Mouse (Mus musculus): Measurements from ENCODE around the gene Smim12.

The Smim12 gene

DNA sequence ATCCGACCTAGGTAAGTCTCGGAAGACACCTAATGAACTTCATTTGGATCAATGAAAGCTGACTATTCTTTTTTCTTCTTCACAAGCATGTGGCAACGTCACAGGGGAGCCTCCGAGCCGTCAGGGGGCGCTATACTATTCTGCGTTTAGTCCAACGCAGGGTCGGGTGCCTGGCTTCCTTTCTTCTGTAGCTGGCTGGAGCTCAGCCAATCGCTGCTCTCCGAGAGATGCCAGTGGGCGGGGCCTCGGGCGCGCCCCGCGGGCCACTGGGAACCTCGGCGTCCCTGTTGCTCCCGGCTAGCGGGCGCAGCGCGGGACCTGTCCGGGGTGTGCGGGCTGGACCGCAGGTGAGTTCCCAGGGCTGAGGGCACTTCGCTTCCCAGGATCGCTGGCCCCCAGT lies at the start of gene Smim12:
Gene Smim12 (plus strand): TSS at position 233 of the 400 bp plus-strand sequence.
- DNase-seq: peak; percentile 97

DNA sequence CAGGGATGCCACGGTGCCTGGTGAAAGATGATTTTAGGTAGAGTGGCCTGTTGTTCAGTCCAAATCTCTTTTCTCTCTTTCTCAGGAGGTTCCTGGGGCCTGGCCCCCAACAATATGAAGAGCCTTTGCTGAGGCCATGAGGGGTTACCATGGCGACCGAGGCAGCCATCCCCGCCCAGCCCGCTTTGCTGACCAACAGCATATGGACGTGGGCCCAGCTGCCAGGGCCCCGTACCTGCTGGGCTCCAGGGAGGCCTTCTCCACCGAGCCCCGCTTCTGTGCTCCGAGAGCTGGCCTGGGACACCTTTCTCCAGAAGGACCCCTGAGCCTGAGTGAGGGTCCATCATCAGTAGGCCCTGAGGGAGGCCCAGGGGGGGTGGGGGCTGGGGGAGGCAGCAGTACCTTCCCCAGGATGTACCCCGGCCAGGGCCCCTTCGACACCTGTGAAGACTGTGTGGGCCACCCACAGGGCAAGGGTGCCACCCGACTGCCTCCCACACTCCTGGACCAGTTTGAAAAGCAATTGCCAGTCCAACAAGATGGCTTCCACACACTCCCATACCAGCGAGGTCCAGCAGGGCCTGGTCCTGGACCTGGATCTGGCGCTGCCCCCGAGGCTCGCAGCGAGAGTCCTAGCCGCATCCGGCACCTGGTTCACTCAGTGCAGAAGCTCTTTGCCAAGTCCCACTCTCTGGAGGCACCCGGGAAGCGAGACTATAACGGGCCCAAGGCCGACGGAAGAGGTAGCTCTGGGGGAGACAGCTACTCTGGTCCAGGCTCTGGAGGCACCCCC lies 48.9 kb upstream of the Smim12 start:
- DNase-seq: peak; percentile 75

DNA sequence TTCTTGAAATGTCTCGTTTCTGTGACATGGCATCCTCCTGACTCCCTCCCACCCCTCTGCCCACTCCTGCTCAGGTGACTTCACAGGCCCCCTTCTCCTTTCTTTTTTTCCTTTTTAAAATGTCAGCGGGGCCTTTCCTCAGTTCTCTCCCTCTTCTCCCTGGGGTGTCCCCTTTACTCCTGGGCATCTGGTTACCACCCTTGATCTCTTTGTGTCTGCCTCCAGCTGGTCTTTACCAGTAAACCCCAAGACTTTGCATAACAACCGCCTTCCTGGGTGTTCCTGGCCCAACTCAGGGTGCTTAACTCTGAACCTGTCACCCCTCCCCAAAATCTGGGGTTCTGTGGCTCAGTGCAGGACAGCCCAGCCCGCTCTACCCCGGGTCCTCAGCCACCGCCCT lies 45.0 kb upstream of the Smim12 start:
- no peak for DNase-seq

DNA sequence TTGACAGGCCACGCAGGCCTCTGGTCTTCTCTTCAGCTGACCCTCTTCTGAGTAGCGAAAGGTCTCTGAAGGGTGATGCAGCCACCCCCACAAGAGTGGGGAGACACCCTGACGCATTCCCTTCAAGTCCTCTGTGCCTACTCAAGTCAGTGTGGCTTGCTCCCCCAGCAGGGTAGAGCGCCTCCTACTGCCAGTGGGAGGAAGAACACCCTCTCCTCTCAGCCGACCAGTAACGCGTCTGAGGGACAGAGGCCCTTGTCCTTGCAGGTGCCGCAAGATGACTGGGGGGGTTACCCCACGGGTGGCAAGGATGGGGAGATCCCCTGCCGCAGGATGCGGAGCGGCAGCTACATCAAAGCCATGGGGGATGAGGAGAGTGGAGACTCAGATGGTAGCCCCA lies 44.2 kb upstream of the Smim12 start:
- DNase-seq: peak; percentile 53

DNA sequence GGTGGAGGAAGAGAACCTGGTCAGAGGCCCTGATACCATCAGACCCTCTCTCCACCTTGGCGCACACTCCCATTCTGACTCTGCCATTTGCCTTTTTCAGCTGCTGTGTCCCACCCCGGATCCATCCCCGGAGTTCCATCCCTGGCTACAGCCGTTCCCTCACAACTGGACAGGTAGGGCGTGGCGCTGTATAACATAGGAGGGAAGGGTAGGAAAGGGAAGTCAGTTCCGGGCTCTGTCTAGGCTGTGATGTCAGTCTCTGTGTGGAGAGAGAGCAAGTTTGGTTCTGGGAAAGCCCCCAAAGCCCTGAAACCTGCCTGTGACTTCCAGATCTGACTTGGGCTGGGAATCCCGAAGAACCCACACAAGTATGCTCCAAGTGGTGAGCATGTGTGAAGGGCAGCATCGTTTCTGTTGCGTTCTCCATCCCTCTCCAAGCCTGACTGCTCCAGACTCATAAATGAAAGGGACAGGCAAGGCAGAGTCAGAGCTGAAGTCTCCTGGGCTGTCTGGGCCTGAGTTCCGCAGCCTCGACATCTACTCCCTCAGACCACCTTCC lies 43.3 kb upstream of the Smim12 start:
- DNase-seq: peak; percentile 32

DNA sequence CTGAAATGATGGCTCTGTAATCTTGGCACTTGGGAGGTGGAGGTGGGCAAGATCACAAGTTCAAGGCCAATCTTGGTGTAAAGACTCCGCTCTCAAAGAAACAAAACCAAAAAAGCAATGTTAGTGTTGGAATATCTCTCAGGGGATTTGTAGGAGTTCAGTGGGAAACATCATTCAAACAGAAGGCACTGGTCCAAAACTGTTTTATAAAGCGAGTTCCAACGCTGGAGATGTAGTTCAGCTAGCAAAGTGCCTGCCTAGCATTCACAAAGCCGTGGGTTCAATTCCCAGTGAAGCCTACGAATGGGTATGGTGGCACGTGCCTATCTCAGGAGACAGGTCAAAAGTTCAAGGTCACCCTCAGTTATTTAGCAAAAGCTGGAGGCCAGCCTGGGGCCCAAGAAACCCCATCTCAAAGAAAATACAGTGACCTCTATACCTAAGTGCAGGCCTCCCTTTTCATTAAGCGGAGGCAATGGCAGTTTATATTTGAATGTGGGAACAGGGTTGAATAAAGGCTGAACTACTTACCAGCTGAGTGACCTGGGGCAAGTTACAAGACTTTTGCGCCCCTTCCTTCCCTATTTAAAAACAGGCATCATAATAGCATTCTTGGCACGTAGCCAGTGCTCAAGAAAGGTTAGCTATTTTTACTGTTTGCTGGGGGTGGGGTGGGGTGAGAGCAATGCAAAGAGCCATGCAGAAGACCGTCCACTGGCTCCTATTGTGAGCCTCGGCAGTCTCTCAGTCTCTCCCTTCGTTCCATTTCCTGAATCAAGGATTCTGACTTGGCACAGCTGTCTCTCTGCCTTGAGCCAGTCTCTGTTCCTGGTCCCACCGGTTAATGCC lies 42.6 kb upstream of the Smim12 start:
- no peak for DNase-seq

DNA sequence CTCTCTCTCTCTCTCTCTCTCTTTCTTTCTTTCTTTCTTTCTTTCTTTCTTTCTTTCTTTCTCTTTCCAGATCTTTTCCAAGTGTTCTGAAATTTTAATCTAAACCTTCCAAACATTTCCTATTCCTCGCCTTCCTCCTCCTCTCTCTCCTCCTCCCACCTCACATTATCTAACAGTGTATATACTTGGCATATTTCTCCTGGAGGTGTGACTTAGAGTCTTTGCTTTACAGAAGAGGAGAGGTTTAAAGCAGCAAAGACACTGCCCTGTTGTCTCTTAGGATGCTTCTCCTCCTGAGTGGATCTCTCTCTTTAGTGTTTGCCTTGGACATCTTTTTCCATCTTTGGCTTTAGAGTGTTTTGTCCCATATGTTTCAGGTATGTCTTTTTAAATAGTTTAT lies 40.5 kb upstream of the Smim12 start:
- no peak for DNase-seq

DNA sequence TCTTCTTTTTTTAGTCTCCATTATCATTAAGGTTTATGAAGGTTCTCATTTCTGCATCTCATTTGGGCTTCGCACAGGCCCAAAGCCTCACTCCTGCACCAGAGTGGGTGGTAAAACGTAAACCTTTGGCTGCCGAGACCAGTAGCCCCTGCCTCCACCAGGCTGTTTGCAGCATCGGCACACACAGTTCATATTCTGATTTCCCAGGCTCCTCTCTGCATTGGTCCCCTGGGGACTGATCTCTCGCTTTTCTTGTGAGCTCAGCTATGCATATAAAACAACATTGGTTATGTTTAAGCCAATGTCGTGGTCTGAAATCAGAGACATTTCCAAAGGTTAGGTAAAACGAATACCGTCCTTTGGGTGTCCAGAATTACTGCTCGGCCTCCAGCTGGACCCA lies 32.3 kb upstream of the Smim12 start:
- no peak for DNase-seq

DNA sequence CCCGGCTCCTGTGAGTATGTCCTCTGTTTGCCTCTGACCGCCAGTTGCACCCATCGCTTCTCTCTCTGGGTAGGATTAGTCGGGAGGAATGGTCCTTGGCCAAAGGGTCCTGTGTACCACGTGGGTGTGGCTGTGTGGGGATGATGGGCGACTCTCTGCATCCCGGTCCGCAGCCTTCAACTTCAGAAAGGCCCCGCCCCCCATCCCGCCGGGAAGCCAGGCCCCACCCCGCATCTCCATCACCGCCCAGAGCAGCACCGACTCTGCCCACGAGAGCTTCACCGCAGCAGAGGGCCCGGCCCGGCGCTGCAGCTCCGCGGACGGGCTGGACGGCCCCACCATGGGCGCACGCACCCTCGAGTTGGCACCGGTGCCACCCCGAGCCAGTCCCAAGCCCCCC lies 29.1 kb upstream of the Smim12 start:
- DNase-seq: peak; percentile 46

DNA sequence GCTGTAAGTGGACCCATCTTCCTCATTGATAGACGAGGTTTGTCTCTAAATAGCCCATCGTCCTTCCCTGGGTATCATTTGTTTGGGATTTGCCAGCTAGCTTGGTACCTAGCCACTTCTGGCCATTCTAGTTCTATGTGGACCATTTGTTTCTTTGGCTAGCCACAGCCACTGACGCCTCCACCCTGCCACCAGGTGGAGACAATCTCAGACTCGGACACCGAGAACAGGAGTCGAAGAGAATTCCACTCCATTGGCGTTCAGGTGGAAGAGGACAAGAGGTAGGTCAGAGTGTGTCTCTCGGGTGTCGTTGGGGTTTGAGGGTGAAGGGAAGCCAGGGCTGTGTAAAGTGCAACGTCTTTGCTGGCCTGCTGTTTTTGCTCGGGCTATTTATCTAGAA lies 28.5 kb upstream of the Smim12 start:
- peak; percentile 68 for DNase-seq

DNA sequence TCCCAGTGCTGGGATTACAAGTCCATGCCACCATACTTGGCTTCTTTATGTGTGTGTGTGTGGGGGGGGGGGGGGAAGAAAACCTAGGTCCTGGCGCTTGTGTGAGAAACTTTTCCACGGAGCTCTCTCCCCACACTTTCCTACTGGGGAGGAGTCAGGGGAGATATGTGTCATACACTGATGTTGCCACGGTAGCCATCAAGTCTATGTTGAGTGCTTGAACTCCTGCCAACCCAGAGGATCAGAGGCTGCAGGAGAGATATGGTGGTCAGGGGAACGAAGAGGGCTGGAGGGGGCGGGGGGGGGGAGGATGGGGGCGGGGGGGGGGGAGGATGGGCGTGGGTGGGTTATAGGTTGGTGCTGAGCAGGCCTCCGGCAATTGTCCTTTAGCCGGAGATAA lies 27.8 kb upstream of the Smim12 start:
- no peak for DNase-seq

DNA sequence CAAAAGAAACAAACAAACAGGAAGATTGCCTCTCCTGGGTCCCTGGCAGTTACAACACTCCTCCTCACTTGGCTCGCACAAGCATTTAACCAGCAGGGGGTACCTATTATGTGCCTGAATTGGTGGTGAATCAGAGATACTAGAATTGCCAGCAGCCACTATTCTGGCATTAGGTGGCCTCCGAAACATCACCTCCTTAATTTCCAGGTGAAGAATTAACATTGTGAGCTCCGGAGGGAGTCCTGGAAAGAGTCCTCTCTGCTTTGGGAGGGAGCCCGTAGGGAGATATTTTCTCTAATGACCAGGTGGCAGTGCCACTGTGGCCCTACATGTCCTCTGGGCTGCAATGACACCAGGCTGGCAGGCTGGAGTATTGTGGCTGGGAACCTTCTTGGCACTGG lies 27.3 kb upstream of the Smim12 start:
- DNase-seq: peak; percentile 83

DNA sequence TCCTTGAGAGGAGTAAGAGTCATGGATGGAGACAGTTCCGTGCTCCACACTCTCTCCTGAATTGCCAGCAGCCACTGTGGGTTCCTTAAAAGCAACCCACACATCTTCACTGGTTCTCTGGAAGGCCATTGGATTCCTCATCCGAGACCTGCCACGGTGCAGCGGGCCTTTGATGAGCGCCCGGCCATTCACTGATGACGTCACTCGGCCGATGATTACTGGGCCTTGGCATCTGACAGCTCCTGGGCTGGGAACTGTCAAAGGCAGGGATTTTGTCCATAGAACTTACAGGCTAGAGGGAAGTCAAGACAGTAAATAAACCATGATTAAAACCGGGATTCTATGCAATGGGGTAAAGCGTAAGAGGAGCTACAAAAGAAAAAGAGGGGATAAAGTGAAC lies 26.5 kb upstream of the Smim12 start:
- DNase-seq: no peak

DNA sequence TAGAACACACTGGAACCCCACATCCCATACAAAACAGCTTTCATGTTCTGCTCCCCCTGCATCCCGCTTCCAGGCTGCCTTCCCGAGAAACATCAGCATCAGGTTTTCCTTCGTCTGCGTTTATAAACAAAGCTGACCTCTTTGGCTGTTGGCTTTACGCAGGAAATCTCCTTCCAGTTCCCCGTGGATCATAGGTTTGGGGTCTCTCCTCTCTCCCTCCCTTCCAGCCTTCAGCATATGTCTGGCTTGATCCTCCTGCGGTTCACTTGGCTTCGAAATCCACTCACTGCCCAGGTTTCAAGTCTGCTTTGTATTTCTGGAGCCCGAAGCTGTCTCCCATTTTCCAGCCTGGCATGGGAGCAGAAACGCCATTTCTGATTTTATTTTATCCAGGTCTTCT lies 20.3 kb upstream of the Smim12 start:
- peak; percentile 79 for DNase-seq

DNA sequence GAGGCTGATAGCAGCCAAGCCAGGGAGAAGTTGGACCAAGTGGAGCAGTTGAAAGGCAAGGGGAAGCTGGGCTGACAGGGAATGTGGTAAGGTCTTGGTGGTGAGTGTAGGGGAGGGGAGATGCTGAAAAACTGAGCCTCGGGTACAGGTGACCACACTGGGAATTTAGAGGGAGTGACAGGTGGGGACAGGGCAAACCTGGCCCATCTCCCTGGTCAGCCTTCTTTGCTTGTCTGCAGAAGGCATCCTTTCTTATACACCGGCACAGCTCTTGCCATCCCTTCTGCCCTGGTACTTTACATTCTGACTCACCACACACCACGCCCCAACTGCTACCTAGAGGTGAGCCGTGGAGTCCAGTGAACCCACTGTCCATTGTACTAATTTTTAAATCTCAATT lies 19.8 kb upstream of the Smim12 start:
- peak; percentile 60 for DNase-seq

DNA sequence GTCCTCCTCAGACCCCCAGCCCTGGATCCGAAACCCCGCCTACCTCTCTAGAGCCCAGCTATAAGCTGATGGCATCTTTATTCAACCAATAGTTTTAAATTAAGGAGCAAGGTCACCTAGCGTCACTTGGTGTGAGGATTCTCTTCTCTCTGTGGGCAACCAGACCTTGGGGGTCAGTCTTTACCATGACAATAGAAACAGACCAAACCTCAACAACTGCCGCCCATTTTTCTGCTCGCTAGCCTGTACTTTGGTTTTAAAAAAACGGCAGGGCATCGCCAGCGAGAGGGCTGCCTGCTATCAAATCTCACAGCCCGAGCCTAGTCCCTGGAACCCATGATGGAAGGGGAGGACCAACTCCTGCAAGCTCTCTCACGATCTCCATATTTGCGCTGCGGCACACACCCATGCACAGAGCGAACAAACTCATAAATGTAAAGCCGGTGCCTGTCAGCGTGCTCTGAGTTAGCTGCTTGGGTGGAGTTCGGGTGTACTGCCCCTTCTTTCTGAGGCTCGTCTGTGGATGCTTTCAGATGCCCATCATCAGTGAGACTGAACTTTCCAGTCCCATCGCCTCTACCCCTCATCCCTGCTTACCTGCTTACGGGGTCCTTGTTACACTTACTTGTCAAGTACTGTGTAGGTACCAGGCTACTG lies 19.0 kb upstream of the Smim12 start:
- DNase-seq: no peak

DNA sequence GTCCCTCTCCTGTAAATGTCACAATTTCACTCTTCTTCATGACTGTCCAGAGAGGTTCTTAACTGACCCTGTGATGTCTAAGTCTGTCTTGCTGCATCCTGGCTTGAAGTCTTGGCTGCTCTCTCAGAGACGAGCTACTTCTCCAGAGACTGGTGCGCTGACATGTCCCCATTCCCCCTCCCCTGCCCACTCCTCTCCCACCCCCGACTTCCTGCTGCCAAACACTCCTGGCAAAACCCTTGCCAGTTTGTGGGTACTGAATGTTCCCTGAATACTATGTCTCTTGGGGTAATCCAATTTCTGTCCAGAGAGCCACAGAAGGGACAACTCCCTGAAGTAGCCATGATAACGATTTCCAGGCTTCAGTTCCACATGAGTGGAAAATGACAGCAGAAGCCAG lies 17.5 kb upstream of the Smim12 start:
- no peak for DNase-seq

DNA sequence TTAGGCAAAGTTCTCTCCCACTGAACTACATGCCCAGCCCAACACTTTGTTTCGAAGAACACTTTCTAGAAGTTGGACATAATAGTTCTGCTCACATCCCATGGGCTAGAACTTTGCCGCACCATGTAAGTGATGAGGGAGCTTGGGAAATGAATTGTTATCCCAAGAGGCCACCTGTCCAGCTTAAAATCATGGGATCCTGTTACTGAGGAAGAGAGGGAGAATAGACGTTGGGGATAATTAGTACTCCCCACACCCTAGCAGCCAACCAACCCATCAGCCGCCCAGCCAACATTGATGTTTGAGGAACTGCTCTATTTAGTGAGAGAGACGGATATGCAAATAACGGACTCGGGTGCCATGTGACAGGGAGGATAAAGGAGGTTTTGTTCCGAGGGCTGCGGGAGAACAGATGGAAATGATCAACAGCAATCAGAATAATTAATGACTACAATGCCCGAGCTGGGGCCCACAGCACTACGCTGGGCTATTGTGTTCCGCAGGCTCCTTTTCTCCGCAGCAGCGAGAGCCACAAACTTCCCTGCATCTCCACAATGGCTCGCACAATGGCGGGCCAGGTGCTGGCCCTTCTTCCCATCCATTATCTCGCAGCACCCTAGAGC lies 16.4 kb upstream of the Smim12 start:
- DNase-seq: no peak

DNA sequence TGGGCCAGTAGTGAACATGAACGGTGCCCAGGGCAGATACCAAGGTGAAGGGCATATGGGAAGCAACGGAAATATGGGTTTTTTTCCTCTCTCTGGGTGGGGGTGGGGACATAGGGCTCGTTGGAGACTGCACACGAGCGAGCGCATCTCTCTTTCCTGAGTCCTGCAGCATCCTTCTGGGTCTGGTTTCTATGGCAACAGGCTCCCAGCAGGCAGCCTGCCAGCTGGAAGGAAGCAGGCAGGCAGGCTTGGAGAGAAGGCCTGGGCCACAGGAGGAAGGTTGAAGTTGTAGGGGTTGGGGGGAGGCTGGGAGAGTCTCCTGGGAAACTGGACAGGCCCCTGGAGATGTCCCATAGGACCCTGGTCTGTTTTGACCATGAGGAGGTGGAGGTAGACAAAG lies 11.6 kb upstream of the Smim12 start:
- DNase-seq: peak; percentile 92

DNA sequence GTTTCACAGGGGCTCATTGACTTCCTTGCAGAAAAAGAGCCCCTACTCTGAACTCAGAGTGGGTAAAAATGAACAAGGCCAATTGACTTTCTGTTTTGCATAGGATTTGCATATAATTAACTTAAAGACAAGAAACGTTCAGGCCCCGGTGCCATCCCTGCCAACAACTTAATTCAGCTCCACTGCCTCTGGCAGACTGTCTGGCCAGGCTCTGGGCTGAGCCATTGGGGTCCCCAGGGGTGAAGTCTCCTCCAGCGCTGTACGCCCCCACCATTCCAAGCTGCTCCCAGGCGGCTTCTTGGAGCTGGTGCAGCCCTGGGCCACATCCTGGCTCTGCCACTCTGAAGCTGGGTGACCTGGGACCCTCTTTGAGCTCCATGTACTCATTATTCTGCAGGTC lies 11.0 kb upstream of the Smim12 start:
- DNase-seq: peak; percentile 59

DNA sequence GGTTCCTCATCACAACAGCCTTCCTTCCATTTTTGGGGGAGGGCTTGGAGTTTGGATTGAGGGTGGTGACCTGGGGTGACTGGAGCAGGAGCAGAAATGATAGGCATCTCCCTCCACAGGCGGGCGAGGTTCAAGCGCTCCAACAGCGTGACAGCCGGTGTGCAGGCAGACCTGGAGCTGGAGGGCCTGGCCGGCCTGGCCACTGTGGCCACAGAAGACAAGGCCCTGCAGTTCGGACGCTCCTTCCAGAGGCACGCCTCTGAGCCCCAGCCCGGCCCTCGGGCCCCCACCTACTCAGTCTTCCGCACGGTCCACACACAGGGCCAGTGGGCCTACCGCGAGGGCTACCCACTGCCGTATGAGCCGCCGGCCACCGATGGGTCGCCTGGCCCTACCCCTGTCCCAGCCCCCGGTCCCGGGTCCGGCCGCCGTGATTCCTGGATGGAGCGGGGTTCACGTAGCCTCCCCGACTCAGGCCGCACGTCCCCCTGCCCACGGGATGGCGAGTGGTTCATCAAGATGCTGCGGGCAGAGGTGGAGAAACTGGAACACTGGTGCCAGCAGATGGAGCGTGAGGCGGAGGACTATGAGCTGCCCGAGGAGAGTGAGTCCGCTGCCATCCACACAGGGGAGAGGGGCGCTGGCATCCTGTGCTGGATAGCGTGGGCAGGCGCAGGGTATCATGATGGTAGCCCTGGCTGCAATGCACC lies 10.0 kb upstream of the Smim12 start:
- DNase-seq: peak; percentile 76
